ENCODE assay signal across 8 mouse cellular contexts in the genomic region with DNA sequence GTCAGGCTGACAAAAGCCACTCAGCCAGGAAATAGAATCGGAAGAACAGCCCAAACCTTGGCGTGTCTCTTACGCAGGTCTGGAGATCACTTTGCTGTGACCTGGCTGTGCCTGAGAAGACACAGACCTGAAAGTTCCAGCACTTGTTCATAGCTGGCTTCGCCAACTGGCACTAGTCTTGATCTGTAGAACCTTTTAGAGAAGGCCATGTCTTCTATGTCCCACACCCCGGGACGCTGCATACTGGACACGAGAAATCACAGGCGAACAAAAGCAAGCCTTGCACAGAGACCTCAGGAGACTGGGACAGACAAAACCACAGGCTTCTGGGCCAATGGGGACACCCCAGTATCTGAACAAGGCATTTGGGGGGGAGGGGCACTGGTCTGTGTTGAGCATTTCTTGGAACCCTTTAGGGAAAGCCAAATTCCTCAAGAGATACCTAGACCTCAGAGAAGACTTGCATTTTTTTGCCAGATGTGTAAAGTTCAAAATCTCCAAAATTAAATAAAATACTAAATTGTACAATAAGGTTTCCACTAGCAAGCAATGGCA. TPM values are rescaled to one million over a fixed set of nuclear protein-coding genes. Genes with fewer than 3 reads are reported as not detected.
A peak's percentile ranks its signal among the peaks of the same experiment; 100 is the strongest.
DNase-seq lines count a peak whose midpoint lies in the region; ATAC-seq and TF ChIP-seq lines count a peak whose summit lies in the region.
"Had no signal": no experiment of that assay in that cellular context is flagged by ENCODE, and none has a peak within 500 bp of the region (broad histone marks: within the 10 kb centered on the region; RNA-seq: fewer than 3 reads in every experiment).

No protein-coding gene starts in this region.

- no peak for TF ChIP-seq CTCF in lung, embryonic 14.5 days (IDR thresholded peaks at IDR 0.05; ENCODE audit: low read depth)
- no peak for TF ChIP-seq CTCF in intestine, postnatal 0 days (IDR thresholded peaks at IDR 0.05; ENCODE audit: low read depth)

- 0 out of 2 replicates have a peak overlapping the region, but pooled peaks have one; percentile 35 for H3K4me3 ChIP-seq in lung, embryonic 14.5 days (ENCODE audit: low read depth, low read length)
- H3K4me3 ChIP-seq in forebrain, embryonic 13.5 days, result peak overlapping the region; percentile 52
- H3K4me3 ChIP-seq in intestine, postnatal 0 days (ENCODE audit: low read depth, low read length), result no peak overlapping the region
- peak overlapping the region; percentile 48 for H3K4me3 ChIP-seq in neural tube, embryonic 15.5 days (replicated peaks)

- H3K36me3 ChIP-seq in lung, embryonic 14.5 days (ENCODE audit: insufficient read depth), result no peaks in the 10 kb centered on the region
- peaks cover 10% of the 10 kb centered on the region; the same call in 1 of the 2 replicates for H3K36me3 ChIP-seq in forebrain, embryonic 13.5 days (ENCODE audit: poor library complexity, severe bottlenecking)
- no peaks in the 10 kb centered on the region for H3K36me3 ChIP-seq in intestine, postnatal 0 days (ENCODE audit: control insufficient read depth, insufficient read depth)
- no peaks in the 10 kb centered on the region for H3K36me3 ChIP-seq in neural tube, embryonic 15.5 days

- H3K9ac ChIP-seq in lung, embryonic 14.5 days, result no peak overlapping the region
- H3K9ac ChIP-seq in forebrain, embryonic 13.5 days, result peak overlapping the region; percentile 81
- H3K9ac ChIP-seq in intestine, postnatal 0 days (ENCODE audit: low read depth, low read length), result no peak overlapping the region
- H3K9ac ChIP-seq in neural tube, embryonic 15.5 days (replicated peaks), result peak overlapping the region; percentile 55

- no peak for ATAC-seq in lung, embryonic 14.5 days (ENCODE audit: insufficient read depth)
- no peak for ATAC-seq in forebrain, embryonic 13.5 days
- no peak for ATAC-seq in intestine, postnatal 0 days
- ATAC-seq in neural tube, embryonic 15.5 days (ENCODE audit: low FRiP score), result no peak
- ATAC-seq in granulocyte monocyte progenitor cell, adult 5-6 weeks (replicated peaks; ENCODE audit: poor library complexity, severe bottlenecking), result no peak

- no peak overlapping the region for H3K27ac ChIP-seq in lung, embryonic 14.5 days (ENCODE audit: low read depth)
- H3K27ac ChIP-seq in forebrain, embryonic 13.5 days, result peak overlapping the region; percentile 95
- H3K27ac ChIP-seq in intestine, postnatal 0 days (ENCODE audit: low read depth, low read length), result no peak overlapping the region
- peak overlapping the region; percentile 81; the same call in 1 of the 2 replicates for H3K27ac ChIP-seq in neural tube, embryonic 15.5 days (replicated peaks)
- H3K27ac ChIP-seq: kidney, postnatal 0 days had no signal

- no peaks in the 10 kb centered on the region for H3K4me1 ChIP-seq in lung, embryonic 14.5 days (ENCODE audit: insufficient read depth)
- H3K4me1 ChIP-seq in forebrain, embryonic 13.5 days, result peaks cover 55% of the 10 kb centered on the region
- H3K4me1 ChIP-seq in intestine, postnatal 0 days (replicated peaks; ENCODE audit: control insufficient read depth, insufficient read depth, low read length), result peaks cover 10% of the 10 kb centered on the region
- peaks cover 46% of the 10 kb centered on the region for H3K4me1 ChIP-seq in neural tube, embryonic 15.5 days

- no peak for DNase-seq in lung, embryonic 14.5 days
- no peak for DNase-seq in lung, postnatal 14 days
- DNase-seq in testis, postnatal 14 days (ENCODE audit: low spot score), result no peak

- peak overlapping the region; percentile 74; the same call in 1 of the 2 replicates for H3K4me2 ChIP-seq in lung, embryonic 14.5 days
- peak overlapping the region; percentile 84 for H3K4me2 ChIP-seq in forebrain, embryonic 13.5 days
- H3K4me2 ChIP-seq in intestine, postnatal 0 days (replicated peaks; ENCODE audit: low read depth), result 0 out of 2 replicates have a peak overlapping the region, but pooled peaks have one; percentile 84
- H3K4me2 ChIP-seq in neural tube, embryonic 15.5 days, result peak overlapping the region; percentile 82

- peaks cover 30% of the 10 kb centered on the region for H3K27me3 ChIP-seq in lung, embryonic 14.5 days (ENCODE audit: insufficient read depth, low read length)
- no peaks in the 10 kb centered on the region for H3K27me3 ChIP-seq in forebrain, embryonic 13.5 days
- H3K27me3 ChIP-seq in intestine, postnatal 0 days (replicated peaks; ENCODE audit: control insufficient read depth, insufficient read depth, low read length), result no peaks in the 10 kb centered on the region
- no peaks in the 10 kb centered on the region for H3K27me3 ChIP-seq in neural tube, embryonic 15.5 days (replicated peaks)

- no peaks in the 10 kb centered on the region for H3K9me3 ChIP-seq in lung, embryonic 14.5 days (ENCODE audit: low read depth, low read length)
- H3K9me3 ChIP-seq in forebrain, embryonic 13.5 days (replicated peaks), result no peaks in the 10 kb centered on the region
- H3K9me3 ChIP-seq in intestine, postnatal 0 days (ENCODE audit: control insufficient read depth), result peaks cover 3% of the 10 kb centered on the region; the same call in 1 of the 2 replicates
- no peaks in the 10 kb centered on the region for H3K9me3 ChIP-seq in neural tube, embryonic 15.5 days (replicated peaks)

- WGBS in lung, embryonic 14.5 days, result 88% methylated on average over 8 of the region's 8 CpGs
- WGBS in forebrain, embryonic 13.5 days, result 67% methylated on average over 8 of the region's 8 CpGs
- WGBS in intestine, postnatal 0 days, result 93% methylated on average over 8 of the region's 8 CpGs
- WGBS in neural tube, embryonic 15.5 days, result 23% methylated on average over 8 of the region's 8 CpGs

RNA-seq across cellular contexts. Expression of a gene that starts 3.2 kb away (rescaled TPM):
- polyA plus RNA-seq in lung, embryonic 14.5 days (2014; fragmentation: Nextera tagmentation; extraction: Ambion mirVana), result 25.9 and 27.0 TPM in 2 replicates
- 130 and 138 TPM in 2 replicates for polyA plus RNA-seq in forebrain, embryonic 13.5 days (2015; fragmentation: Nextera tagmentation; extraction: Ambion mirVana)
- polyA plus RNA-seq in intestine, postnatal 0 days (2015; fragmentation: Nextera tagmentation; extraction: Ambion mirVana), result 21.2 and 22.5 TPM in 2 replicates
- polyA plus RNA-seq in neural tube, embryonic 15.5 days (2015; fragmentation: Nextera tagmentation; extraction: Ambion mirVana), result 108 and 137 TPM in 2 replicates
- total RNA-seq in granulocyte monocyte progenitor cell, adult 5-6 weeks (2014; fragmentation: Nextera tagmentation), result not detected in 2 replicates
- not detected in 2 replicates for total RNA-seq in granulocyte monocyte progenitor cell, adult 5-6 weeks (2017)

Comparison
In these comparisons a context has a peak if more than half of its experiments do, and no peak if none do; other contexts are left out.
1. H3K27ac ChIP-seq: peak in forebrain, embryonic 13.5 days (single experiment) and neural tube, embryonic 15.5 days (single experiment); none in lung, embryonic 14.5 days (single experiment) and intestine, postnatal 0 days (single experiment).
2. H3K9ac ChIP-seq: peak in forebrain, embryonic 13.5 days (single experiment) and neural tube, embryonic 15.5 days (single experiment); none in lung, embryonic 14.5 days (single experiment) and intestine, postnatal 0 days (single experiment).
3. Peak in every context shown above with its lines, with median percentiles within 50 percentile points of each other: H3K4me2 ChIP-seq.